Mouse (Mus musculus) myocyte (in vitro differentiated cells): ENCODE results near the gene 4930503B20Rik. TPM values are rescaled to one million over a fixed set of nuclear protein-coding genes. Genes with fewer than 3 reads are reported as not detected.

Experiments used
- H3K27me3 ChIP-seq: one replicate; pipeline ENCODE4 v1.6.1; 2011; ENCODE audit not compliant: control insufficient read depth, insufficient read depth, insufficient read length
- H3K36me3 ChIP-seq: one replicate; pipeline ENCODE4 v1.6.1; 2011; ENCODE audit not compliant: control insufficient read depth, insufficient read depth
- H3K4me2 ChIP-seq: one replicate; pipeline ENCODE4 v1.6.1; 2011; ENCODE audit warnings: low read depth, control low read depth
- H3K4me3 ChIP-seq: one replicate; pipeline ENCODE4 v1.5.1; 2011; ENCODE audit warnings: mild to moderate bottlenecking, control low read depth, moderate library complexity
- H3K79me2 ChIP-seq: one replicate; pipeline ENCODE4 v1.6.1; 2011; ENCODE audit not compliant: control insufficient read depth, insufficient read depth
- H3ac ChIP-seq: one replicate; pipeline ENCODE4 v1.6.1; 2011; ENCODE audit not compliant: control insufficient read depth, insufficient read length
- CEBPB ChIP-seq: IDR thresholded peaks from 2 replicates; pipeline ENCODE4 v1.6.1; 2011; ENCODE audit warnings: mild to moderate bottlenecking, moderate library complexity; ENCODE audit not compliant: poor library complexity, insufficient read depth, severe bottlenecking
- E2F4 ChIP-seq: IDR thresholded peaks from one replicate; pipeline ENCODE4 v1.6.1; 2011; ENCODE audit warnings: mild to moderate bottlenecking, control low read depth, moderate library complexity; ENCODE audit not compliant: insufficient read depth
- MAX ChIP-seq: IDR thresholded peaks from one replicate; pipeline ENCODE4 v1.6.1; 2011; ENCODE audit warnings: low read depth, mild to moderate bottlenecking, control low read depth
- MYOD1 ChIP-seq, 3 experiments: IDR thresholded peaks; one replicate each; pipeline ENCODE4 v1.6.1; 2011; ENCODE audit warnings: control low read depth in 2 of 3, low read depth in 2 of 3, mild to moderate bottlenecking in 2 of 3, moderate library complexity in 1 of 3; ENCODE audit not compliant: insufficient read length in 2 of 3, control insufficient read depth in 1 of 3
- MYOG ChIP-seq, 3 experiments: IDR thresholded peaks; one replicate each; pipeline ENCODE4 v1.6.1; 2011; ENCODE audit warnings: control low read depth in 2 of 3, low read depth in 2 of 3, mild to moderate bottlenecking in 2 of 3; ENCODE audit not compliant: insufficient read length in 2 of 3, control insufficient read depth in 1 of 3, insufficient read depth in 1 of 3
- POLR2A ChIP-seq: IDR thresholded peaks from one replicate; pipeline ENCODE4 v1.6.1; 2011; ENCODE audit warnings: low read depth, mild to moderate bottlenecking, control low read depth, moderate library complexity; ENCODE audit not compliant: insufficient read length
- POLR2AphosphoS2 ChIP-seq: IDR thresholded peaks from one replicate; pipeline ENCODE4 v1.6.1; 2011; ENCODE audit warnings: low read depth, control low read depth; ENCODE audit not compliant: insufficient read length
- REST ChIP-seq: IDR thresholded peaks from one replicate; pipeline ENCODE4 v1.6.1; 2011; ENCODE audit warnings: mild to moderate bottlenecking, control low read depth, moderate library complexity; ENCODE audit not compliant: insufficient read depth, insufficient read length
- SRF ChIP-seq: IDR thresholded peaks from one replicate; pipeline ENCODE4 v1.6.1; 2011; ENCODE audit warnings: low read depth; ENCODE audit not compliant: control insufficient read depth, insufficient read length
- TCF12 ChIP-seq: IDR thresholded peaks from one replicate; pipeline ENCODE4 v1.6.1; 2011; ENCODE audit warnings: mild to moderate bottlenecking, control low read depth; ENCODE audit not compliant: poor library complexity, insufficient read depth, severe bottlenecking
- TCF3 ChIP-seq: IDR thresholded peaks from one replicate; pipeline ENCODE4 v1.6.1; 2011; ENCODE audit warnings: low read depth, control low read depth; ENCODE audit not compliant: insufficient read length
- USF1 ChIP-seq: IDR thresholded peaks from one replicate; pipeline ENCODE4 v1.6.1; 2011; ENCODE audit warnings: low read depth, mild to moderate bottlenecking, control low read depth, moderate library complexity
- polyA plus RNA-seq: library from polyadenylated mRNA; unstranded; fragments of >200 nt; fragmentation: generic; extraction: Trizol; gene quantifications from one replicate; pipeline ENCODE4 v1.2.1, GENCODE M21; 2012; ENCODE audit warnings: missing spikeins

Gene 4930503B20Rik
- polyA plus RNA-seq, 1 experiment = not detected

DNA sequence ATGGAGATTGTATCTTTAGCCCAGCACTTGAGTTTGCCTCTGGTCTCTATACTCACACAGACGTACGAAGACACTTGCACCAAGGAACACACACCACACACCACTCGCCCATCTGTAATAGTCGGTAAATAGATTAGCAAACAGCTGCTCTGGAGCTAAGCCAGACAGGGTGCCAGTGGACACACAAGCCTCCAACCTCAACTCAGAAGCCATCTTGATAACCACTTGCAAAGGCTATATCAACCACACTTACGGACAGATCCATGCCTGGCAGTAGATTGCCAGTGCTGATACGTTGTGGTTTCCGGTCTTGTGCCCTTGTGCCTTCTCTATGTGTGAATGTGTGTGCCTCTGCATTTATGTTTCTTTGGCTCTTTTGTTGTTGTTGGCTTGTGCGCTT lies 35.3 kb upstream of the 4930503B20Rik start:
- H3K79me2 ChIP-seq = no peaks in the 10 kb centered on the region
- no peaks in the 10 kb centered on the region for H3K27me3 ChIP-seq
- no peak for TF ChIP-seq REST
- no peak for TF ChIP-seq MAX
- TF ChIP-seq POLR2A = no peak
- peak in 1 of 3 experiments; percentile 15 for TF ChIP-seq MYOD1 (IDR thresholded peaks at IDR 0.05; ENCODE audit: control insufficient read depth in 1 of 3, insufficient read length in 2 of 3, low read depth in 2 of 3)
- peak in 2 of 3 experiments; percentile 6 to 13 for TF ChIP-seq MYOG (IDR thresholded peaks at IDR 0.05; ENCODE audit: control insufficient read depth in 1 of 3, insufficient read depth in 1 of 3, insufficient read length in 2 of 3, low read depth in 2 of 3)
- no peak for TF ChIP-seq CEBPB
- no peak overlapping the region for H3ac ChIP-seq
- no peak overlapping the region for H3K4me3 ChIP-seq
- no peaks in the 10 kb centered on the region for H3K36me3 ChIP-seq
- H3K4me2 ChIP-seq = no peak overlapping the region

- Histone ChIP-seq H3K27me3 (no peaks in the 10 kb centered on the region), H3K4me3 (no peak within 1 kb of the TSS), H3ac (no peak within 1 kb of the TSS), H3K36me3 (no peaks in the 10 kb centered on the region), H3K79me2 (no peaks in the 10 kb centered on the region), H3K4me2 (peak within 1 kb of the TSS; percentile 30)
- TF ChIP-seq POLR2AphosphoS2 = no peak
- no peak for TF ChIP-seq MAX
- TF ChIP-seq TCF3 = no peak
- no peak for TF ChIP-seq MYOD1 (IDR thresholded peaks at IDR 0.05; ENCODE audit: control insufficient read depth in 1 of 3, insufficient read length in 2 of 3, low read depth in 2 of 3)
- no peak for TF ChIP-seq POLR2A
- no peak for TF ChIP-seq E2F4
- no peak for TF ChIP-seq USF1
- no peak for TF ChIP-seq TCF12
- TF ChIP-seq REST = no peak
- TF ChIP-seq CEBPB = no peak
- no peak for TF ChIP-seq MYOG (IDR thresholded peaks at IDR 0.05; ENCODE audit: control insufficient read depth in 1 of 3, insufficient read depth in 1 of 3, insufficient read length in 2 of 3, low read depth in 2 of 3)
- TF ChIP-seq SRF = no peak
These were observed 33.9 kb upstream of the 4930503B20Rik start, which contains the start of gene Samd13 for GRCm38 (mm10) chr3:146684811-146685675. Samd13 (minus strand) TSS chr3:146685592.

DNA sequence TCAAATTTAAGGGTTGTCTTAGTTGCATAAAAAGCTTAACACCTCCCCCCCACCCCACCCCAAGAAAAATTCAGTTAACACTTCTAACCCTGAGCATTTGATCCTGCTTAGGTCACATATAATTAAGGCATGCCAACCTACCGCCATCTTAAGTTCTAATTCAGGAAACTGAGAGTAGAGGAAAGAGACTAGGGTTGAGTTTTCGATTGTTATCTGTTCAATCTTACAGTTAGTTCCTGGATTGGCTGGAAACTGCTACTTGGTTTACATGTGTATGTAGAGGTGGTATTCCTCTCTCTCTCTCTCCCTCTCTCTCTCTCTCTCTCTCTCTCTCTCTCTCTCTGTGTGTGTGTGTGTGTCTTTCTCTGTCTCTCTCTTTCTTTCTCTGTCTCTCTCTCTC lies 32.0 kb upstream of the 4930503B20Rik start:
- Histone ChIP-seq H3K27me3 (no peaks in the 10 kb centered on the region), H3ac (no peak overlapping the region), H3K36me3 (no peaks in the 10 kb centered on the region), H3K4me3 (peak overlapping the region; percentile 24), H3K4me2 (peak overlapping the region; percentile 85), H3K79me2 (no peaks in the 10 kb centered on the region)
- TF ChIP-seq MAX = no peak
- no peak for TF ChIP-seq TCF12
- no peak for TF ChIP-seq REST
- no peak for TF ChIP-seq E2F4
- TF ChIP-seq TCF3 = no peak
- TF ChIP-seq POLR2A = no peak
- TF ChIP-seq MYOD1 (IDR thresholded peaks at IDR 0.05; ENCODE audit: control insufficient read depth in 1 of 3, insufficient read length in 2 of 3, low read depth in 2 of 3) = no peak
- TF ChIP-seq POLR2AphosphoS2 = no peak
- TF ChIP-seq MYOG (IDR thresholded peaks at IDR 0.05; ENCODE audit: control insufficient read depth in 1 of 3, insufficient read depth in 1 of 3, insufficient read length in 2 of 3, low read depth in 2 of 3) = no peak
- no peak for TF ChIP-seq CEBPB

DNA sequence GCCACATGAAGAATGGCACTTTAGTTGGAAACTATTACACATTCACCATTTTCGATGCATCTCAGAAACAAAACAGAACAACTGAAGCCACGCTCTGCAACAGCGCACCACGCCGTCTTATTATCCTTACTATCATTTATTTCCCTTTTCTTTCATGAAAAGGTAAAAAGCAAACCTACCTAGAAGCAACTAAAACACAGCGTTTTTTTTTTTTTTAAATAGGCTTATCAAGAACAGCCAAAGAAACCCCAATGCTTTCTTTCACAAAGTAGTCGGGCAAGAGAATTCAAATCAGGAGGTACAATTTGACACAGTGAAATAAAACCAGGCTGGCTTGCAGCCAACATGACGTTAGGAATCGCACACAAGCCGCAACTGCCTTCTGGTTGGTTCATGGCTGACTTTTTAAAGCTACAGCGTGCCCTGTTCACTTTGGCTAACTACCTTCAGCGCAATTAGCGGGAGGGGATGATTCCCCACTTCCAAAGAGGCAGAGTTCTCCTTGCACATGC lies 31.1 kb upstream of the 4930503B20Rik start:
- H3K36me3 ChIP-seq = no peaks in the 10 kb centered on the region
- no peak overlapping the region for H3ac ChIP-seq
- H3K27me3 ChIP-seq = no peaks in the 10 kb centered on the region
- H3K4me3 ChIP-seq = peak overlapping the region; percentile 24
- no peaks in the 10 kb centered on the region for H3K79me2 ChIP-seq
- peak overlapping the region; percentile 85 for H3K4me2 ChIP-seq
- TF ChIP-seq TCF12 = no peak
- no peak for TF ChIP-seq SRF
- TF ChIP-seq CEBPB = no peak
- TF ChIP-seq POLR2A = no peak
- TF ChIP-seq MAX = no peak
- TF ChIP-seq MYOG (IDR thresholded peaks at IDR 0.05; ENCODE audit: control insufficient read depth in 1 of 3, insufficient read depth in 1 of 3, insufficient read length in 2 of 3, low read depth in 2 of 3) = no peak
- no peak for TF ChIP-seq REST
- no peak for TF ChIP-seq TCF3
- TF ChIP-seq USF1 = no peak
- TF ChIP-seq E2F4 = no peak
- no peak for TF ChIP-seq MYOD1 (IDR thresholded peaks at IDR 0.05; ENCODE audit: control insufficient read depth in 1 of 3, insufficient read length in 2 of 3, low read depth in 2 of 3)
- TF ChIP-seq POLR2AphosphoS2 = no peak
